Mouse (Mus musculus): ENCODE data around the gene Cldn14. TPM values are rescaled to one million over a fixed set of nuclear protein-coding genes. Genes with fewer than 3 reads are reported as not detected.

The Cldn14 gene
- total RNA-seq (2014; fragmentation: Nextera tagmentation) (not detected in 2 replicates), total RNA-seq (2017) (0.06 TPM in 1 of 2 replicates, not detected in the other), polyA plus RNA-seq (2012) (not detected in 2 replicates)

DNA sequence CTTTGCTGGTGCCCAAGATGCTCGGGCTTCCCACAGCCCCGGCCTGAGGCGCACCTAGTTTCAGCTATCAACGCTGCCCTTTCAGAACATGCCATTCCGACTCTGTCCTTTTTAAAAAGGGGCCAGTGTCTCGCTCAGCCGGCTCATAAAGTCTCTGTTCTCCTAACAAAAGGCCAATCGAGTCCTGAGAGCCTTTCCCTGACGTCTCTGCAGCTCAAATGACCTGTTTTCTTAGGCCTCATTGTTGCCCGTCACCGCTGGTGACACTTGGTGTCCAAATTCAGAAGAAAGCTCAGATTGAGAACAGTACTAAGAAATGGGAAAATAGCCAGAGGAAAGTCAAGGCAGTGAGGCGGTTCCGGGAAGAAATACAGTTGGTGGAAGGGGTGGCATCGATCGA lies at the start of gene Cldn14:
Gene Cldn14 (minus strand): TSS at position 101 of the 400 bp plus-strand sequence.
- DNase-seq (ENCODE audit: low spot score) (no peak), ATAC-seq (ENCODE audit: extremely low read depth, insufficient number of reproducible peaks, low FRiP score, poor library complexity, severe bottlenecking) (no peak)
- Histone ChIP-seq H3K36me3 (replicated peaks) (no peaks in the 10 kb centered on the region), H3K4me1 (ENCODE audit: insufficient read depth, low read depth, low read length) (no peaks in the 10 kb centered on the region), H3K9me3 (replicated peaks) (no peaks in the 10 kb centered on the region), H3K4me3 (ENCODE audit: low read depth, low read length) (no peak within 1 kb of the TSS), H3K27me3 (ENCODE audit: insufficient read depth, low read length) (no peaks in the 10 kb centered on the region)
- TF ChIP-seq GATA1 (IDR thresholded peaks at IDR 0.05; ENCODE audit: borderline replicate concordance, low read length) (no peak), CTCF (IDR thresholded peaks at IDR 0.05; ENCODE audit: low read depth, low read length) (no peak), TAL1 (conservative IDR thresholded peaks at IDR 0.05; ENCODE audit: low read depth, low read length) (no peak), GATA2 (IDR thresholded peaks at IDR 0.05; ENCODE audit: borderline replicate concordance, low read depth, low read length) (no peak), POLR2AphosphoS5 (IDR thresholded peaks at IDR 0.05; ENCODE audit: insufficient replicate concordance, low read depth, low read length) (no peak)

- ATAC-seq (ENCODE audit: extremely low read depth, insufficient number of reproducible peaks, low FRiP score, poor library complexity, severe bottlenecking) = no peak
- Histone ChIP-seq H3K4me3 (ENCODE audit: low read depth, low read length) (no peak overlapping the region), H3K36me3 (replicated peaks) (no peaks in the 10 kb centered on the region), H3K9me3 (replicated peaks) (no peaks in the 10 kb centered on the region), H3K4me1 (ENCODE audit: insufficient read depth, low read depth, low read length) (peaks cover 3% of the 10 kb centered on the region; the same call in 1 of the 2 replicates), H3K27me3 (ENCODE audit: insufficient read depth, low read length) (0 out of 2 replicates have a peak, but pooled peaks cover 7% of the 10 kb centered on the region)
- no peak for TF ChIP-seq GATA2 (IDR thresholded peaks at IDR 0.05; ENCODE audit: borderline replicate concordance, low read depth, low read length)
- no peak for DNase-seq (ENCODE audit: low spot score)
Observed at GRCm38 (mm10) chr16:94055576-94055975, 46.9 kb upstream of the Cldn14 start.

DNA sequence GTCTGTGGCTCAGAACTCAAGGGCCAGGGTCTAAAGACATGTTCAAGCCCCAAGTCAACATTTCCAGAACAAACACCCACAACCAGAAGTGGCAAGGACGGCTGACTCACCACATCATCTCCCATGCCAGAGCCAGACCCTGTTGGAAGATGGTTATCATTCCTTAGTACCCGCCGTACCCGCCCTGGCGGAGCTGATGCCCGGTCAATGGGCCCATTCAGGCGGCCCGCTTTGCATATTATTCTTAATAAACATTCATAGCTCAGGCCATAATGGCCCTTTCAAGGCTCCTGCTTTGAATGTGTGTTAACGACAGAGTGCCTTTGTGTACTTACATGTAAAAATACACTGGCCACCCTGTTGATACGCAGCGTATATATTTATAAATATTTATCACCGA lies 46.5 kb upstream of the Cldn14 start:
- no peaks in the 10 kb centered on the region for H3K36me3 ChIP-seq (replicated peaks)
- DNase-seq (ENCODE audit: low spot score) = no peak
- no peak for TF ChIP-seq POLR2AphosphoS5 (IDR thresholded peaks at IDR 0.05; ENCODE audit: insufficient replicate concordance, low read depth, low read length)
- TF ChIP-seq GATA2 (IDR thresholded peaks at IDR 0.05; ENCODE audit: borderline replicate concordance, low read depth, low read length) = no peak
- TF ChIP-seq CTCF (IDR thresholded peaks at IDR 0.05; ENCODE audit: low read depth, low read length) = no peak
- TF ChIP-seq TAL1 (conservative IDR thresholded peaks at IDR 0.05; ENCODE audit: low read depth, low read length) = no peak
- TF ChIP-seq GATA1 (IDR thresholded peaks at IDR 0.05; ENCODE audit: borderline replicate concordance, low read length) = no peak
- H3K27me3 ChIP-seq (ENCODE audit: insufficient read depth, low read length) = 0 out of 2 replicates have a peak, but pooled peaks cover 7% of the 10 kb centered on the region
- peaks cover 3% of the 10 kb centered on the region; the same call in 1 of the 2 replicates for H3K4me1 ChIP-seq (ENCODE audit: insufficient read depth, low read depth, low read length)
- no peak for ATAC-seq (ENCODE audit: extremely low read depth, insufficient number of reproducible peaks, low FRiP score, poor library complexity, severe bottlenecking)
- H3K9me3 ChIP-seq (replicated peaks) = no peaks in the 10 kb centered on the region
- no peak overlapping the region for H3K4me3 ChIP-seq (ENCODE audit: low read depth, low read length)

DNA sequence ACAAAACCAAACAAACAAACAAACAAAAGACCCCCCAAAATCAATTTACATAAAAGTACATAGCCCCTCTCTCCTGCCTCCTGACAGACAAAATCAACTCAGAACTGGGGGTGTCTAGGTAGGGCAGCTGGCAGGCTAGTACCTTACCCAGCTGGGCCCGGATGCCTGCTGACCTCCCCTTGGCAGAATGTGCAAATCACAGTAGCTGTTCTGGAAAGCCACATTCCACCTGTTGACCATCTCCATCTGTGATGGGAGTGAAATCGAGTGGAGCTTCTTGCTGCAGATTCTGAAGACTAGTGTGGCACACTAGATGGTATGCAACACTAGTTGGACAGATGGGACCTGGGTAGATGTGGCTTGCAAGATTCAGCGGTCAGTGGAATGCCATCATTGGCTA lies 41.7 kb upstream of the Cldn14 start:
- TF ChIP-seq POLR2AphosphoS5 (IDR thresholded peaks at IDR 0.05; ENCODE audit: insufficient replicate concordance, low read depth, low read length) (no peak), GATA1 (IDR thresholded peaks at IDR 0.05; ENCODE audit: borderline replicate concordance, low read length) (no peak), TAL1 (conservative IDR thresholded peaks at IDR 0.05; ENCODE audit: low read depth, low read length) (no peak), GATA2 (IDR thresholded peaks at IDR 0.05; ENCODE audit: borderline replicate concordance, low read depth, low read length) (no peak), CTCF (IDR thresholded peaks at IDR 0.05; ENCODE audit: low read depth, low read length) (no peak)
- H3K27me3 ChIP-seq (ENCODE audit: insufficient read depth, low read length) = no peaks in the 10 kb centered on the region
- no peak for ATAC-seq (ENCODE audit: extremely low read depth, insufficient number of reproducible peaks, low FRiP score, poor library complexity, severe bottlenecking)
- no peaks in the 10 kb centered on the region for H3K9me3 ChIP-seq (replicated peaks)
- H3K4me1 ChIP-seq (ENCODE audit: insufficient read depth, low read depth, low read length) = no peaks in the 10 kb centered on the region
- no peak overlapping the region for H3K4me3 ChIP-seq (ENCODE audit: low read depth, low read length)
- H3K36me3 ChIP-seq (replicated peaks) = no peaks in the 10 kb centered on the region
- DNase-seq (ENCODE audit: low spot score) = no peak

GRCm38 (mm10) chr16:94044996-94045395 lies 36.4 kb upstream of the Cldn14 start:
- no peak for TF ChIP-seq GATA1 (IDR thresholded peaks at IDR 0.05; ENCODE audit: borderline replicate concordance, low read length)
- TF ChIP-seq POLR2AphosphoS5 (IDR thresholded peaks at IDR 0.05; ENCODE audit: insufficient replicate concordance, low read depth, low read length) = no peak
- TF ChIP-seq CTCF (IDR thresholded peaks at IDR 0.05; ENCODE audit: low read depth, low read length) = no peak
- no peak for TF ChIP-seq TAL1 (conservative IDR thresholded peaks at IDR 0.05; ENCODE audit: low read depth, low read length)
- no peak for TF ChIP-seq GATA2 (IDR thresholded peaks at IDR 0.05; ENCODE audit: borderline replicate concordance, low read depth, low read length)
- H3K9me3 ChIP-seq (replicated peaks) = no peaks in the 10 kb centered on the region
- H3K27me3 ChIP-seq (ENCODE audit: insufficient read depth, low read length) = peaks cover 5% of the 10 kb centered on the region; the same call in 1 of the 2 replicates
- DNase-seq (ENCODE audit: low spot score) (no peak), ATAC-seq (ENCODE audit: extremely low read depth, insufficient number of reproducible peaks, low FRiP score, poor library complexity, severe bottlenecking) (no peak)
- H3K4me3 ChIP-seq (ENCODE audit: low read depth, low read length) = no peak overlapping the region
- peaks cover 5% of the 10 kb centered on the region; the same call in 1 of the 2 replicates for H3K4me1 ChIP-seq (ENCODE audit: insufficient read depth, low read depth, low read length)
- H3K36me3 ChIP-seq (replicated peaks) = no peaks in the 10 kb centered on the region

DNA sequence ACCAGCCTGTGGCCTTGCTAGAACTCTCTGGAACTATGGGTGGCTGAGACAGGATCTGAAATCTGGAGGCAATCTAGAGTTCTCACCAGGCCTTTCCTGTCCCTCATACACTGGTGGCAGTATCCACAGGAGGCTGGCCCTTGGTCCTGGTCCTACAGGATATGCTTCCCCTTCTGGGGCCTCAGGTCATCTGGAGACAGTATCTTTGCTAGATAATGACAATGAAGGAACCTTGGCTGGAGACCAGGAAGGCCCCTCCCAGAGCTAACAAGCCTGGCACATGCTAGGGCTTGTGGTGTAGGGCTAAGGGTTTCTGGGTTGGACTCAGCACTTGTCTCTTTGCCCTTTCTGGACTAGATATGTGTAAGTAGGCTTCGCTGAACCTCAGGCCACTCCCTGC lies 35.2 kb upstream of the Cldn14 start:
- Histone ChIP-seq H3K27me3 (ENCODE audit: insufficient read depth, low read length) (peaks cover 7% of the 10 kb centered on the region; the same call in 1 of the 2 replicates), H3K9me3 (replicated peaks) (no peaks in the 10 kb centered on the region)
- DNase-seq (ENCODE audit: low spot score) = no peak

More for the DNA sequence above, 35.2 kb upstream of the Cldn14 start:
- H3K4me3 ChIP-seq (ENCODE audit: low read depth, low read length) = no peak overlapping the region
- H3K36me3 ChIP-seq (replicated peaks) = no peaks in the 10 kb centered on the region
- ATAC-seq (ENCODE audit: extremely low read depth, insufficient number of reproducible peaks, low FRiP score, poor library complexity, severe bottlenecking) = no peak
- TF ChIP-seq GATA2 (IDR thresholded peaks at IDR 0.05; ENCODE audit: borderline replicate concordance, low read depth, low read length) (no peak), POLR2AphosphoS5 (IDR thresholded peaks at IDR 0.05; ENCODE audit: insufficient replicate concordance, low read depth, low read length) (no peak)
- peaks cover 5% of the 10 kb centered on the region; the same call in 1 of the 2 replicates for H3K4me1 ChIP-seq (ENCODE audit: insufficient read depth, low read depth, low read length)

Measured in G1E (cell line).